Mouse (Mus musculus) fat pad, adult 2 months (tissue): ENCODE data around the gene Defb41.
"Not testable (repeated sequence)": the region's sequence is repeated elsewhere in the genome, so short reads cannot be mapped to it uniquely, and the experiment has no call there.

Experiments used
- DNase-seq: peaks from one replicate; pipeline ENCODE4 v3.0.0-alpha.2; 2011; ENCODE audit warnings: low read depth, low spot score; ENCODE audit errors: extremely low read depth

Defb41 gene

GRCm38 (mm10) chr1:18265038-18265437 is at the start of gene Defb41:
TSS of gene Defb41 (minus strand) at chr1:18265138.
- DNase-seq: no peak

DNA sequence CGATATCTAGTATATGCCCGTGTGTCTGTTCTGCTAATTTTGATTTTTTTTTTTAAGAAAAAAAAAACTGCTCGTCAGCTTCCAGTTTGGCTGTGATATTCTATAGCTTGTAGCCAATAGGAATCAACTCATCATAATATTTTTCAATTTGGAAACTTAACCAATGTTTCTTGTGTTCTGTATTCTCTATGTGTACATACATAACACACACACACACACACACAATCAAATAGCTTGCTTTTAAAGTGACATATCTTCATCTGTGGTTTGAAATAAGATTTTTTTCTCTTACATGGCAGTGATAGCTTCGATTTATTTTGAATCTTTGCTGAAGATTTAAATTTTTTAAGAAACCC is 43.5 kb upstream of the Defb41 start:
- no peak for DNase-seq

- DNase-seq: no peak
Observed at GRCm38 (mm10) chr1:18307545-18308473, 42.9 kb upstream of the Defb41 start.

DNA sequence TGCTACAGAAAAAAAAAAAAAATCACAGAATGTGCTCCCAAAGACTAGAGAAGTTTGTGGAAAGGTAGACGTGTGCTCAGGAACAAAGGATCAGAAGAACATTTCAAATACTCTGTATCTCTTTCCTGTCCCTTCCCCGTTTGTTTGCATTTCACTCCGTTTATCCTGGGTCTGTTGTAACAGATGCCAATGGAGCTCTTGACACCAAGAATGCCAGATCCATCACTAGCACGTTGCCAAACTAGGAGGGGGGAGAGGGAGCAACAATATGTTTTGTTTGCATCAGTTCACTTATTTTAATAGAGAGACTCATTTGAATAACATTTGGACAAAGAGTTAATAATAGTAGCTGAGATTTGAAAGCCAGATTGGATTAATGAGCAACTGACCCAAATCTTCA is 27.6 kb upstream of the Defb41 start:
- no peak for DNase-seq

- no peak for DNase-seq
Observed at GRCm38 (mm10) chr1:18288860-18289259, 23.9 kb upstream of the Defb41 start.

GRCm38 (mm10) chr1:18287371-18287770 is 22.4 kb upstream of the Defb41 start:
- no peak for DNase-seq

DNA sequence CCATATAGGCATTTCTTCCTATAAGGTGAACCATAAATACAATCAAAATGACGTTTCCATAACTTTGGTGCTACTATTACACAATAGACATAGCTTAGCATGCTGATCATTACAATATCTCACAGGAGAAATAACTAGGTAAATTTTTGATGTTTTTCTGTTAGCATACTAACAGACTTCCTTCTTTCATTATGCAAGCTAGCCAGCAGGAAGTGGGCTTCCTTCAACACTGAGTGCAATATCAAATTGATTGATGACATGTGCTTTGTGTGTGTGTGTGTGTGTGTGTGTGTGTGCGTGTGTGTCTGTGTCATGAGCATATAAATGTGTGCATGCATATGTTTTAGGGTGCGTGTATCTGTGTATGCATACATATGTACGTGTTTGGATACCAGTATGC is 6.2 kb upstream of the Defb41 start:
- no peak for DNase-seq

DNA sequence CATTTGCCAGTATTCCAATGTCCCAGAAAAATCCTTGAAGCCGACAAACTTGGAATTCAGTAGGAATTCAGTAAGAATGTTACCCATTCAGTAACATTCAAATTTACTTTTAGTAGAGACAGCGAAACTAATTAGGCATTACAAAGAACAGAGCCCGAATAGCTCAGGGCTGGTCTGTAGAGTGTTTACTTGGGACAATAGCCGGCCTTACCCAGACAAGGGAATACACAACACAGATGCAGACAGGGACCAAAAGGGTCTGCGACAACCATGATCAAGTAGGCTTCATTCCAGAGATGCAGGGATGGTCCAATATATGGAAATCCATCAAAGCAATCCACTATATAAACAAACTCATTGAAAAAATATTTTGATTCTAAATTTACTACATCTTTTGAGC is 3.9 kb upstream of the Defb41 start:
- no peak for DNase-seq

DNA sequence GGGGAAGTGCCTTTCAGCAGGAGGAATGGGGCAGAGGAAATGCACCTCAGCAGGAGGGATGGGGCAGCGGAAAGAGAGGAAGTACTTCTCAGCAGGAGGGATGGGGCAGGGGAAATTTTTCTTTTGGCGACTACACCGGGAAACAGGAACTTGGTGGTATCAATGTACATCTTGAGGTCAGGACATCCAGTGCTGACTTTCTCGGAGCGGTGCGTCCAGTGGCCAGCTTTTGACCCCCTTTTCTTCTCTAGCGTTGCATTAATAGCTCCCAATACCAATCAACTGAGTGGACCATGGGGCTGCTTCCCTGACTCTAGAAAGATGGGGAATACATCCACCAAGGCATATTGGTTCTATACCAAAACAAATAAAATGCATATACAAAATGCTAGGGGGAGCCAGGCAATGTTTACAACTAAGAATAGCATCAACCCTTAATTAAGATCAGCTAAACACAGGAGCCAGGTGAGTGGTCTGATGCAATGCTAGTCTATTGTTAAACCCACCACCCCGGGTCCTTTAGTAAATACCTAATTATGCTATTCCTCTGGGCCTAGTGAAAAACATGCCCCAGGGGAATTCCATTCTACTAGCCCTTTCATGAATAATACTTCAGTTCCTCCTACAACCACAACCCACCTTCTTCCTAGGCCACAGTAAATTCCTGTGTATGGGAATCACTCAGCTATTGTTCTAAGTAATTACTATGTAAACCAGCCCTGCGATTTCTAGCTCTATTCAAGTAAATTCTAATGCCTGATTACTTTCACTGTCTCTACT is 18.9 kb downstream of the Defb41 start:
- not testable (repeated sequence) for DNase-seq

DNA sequence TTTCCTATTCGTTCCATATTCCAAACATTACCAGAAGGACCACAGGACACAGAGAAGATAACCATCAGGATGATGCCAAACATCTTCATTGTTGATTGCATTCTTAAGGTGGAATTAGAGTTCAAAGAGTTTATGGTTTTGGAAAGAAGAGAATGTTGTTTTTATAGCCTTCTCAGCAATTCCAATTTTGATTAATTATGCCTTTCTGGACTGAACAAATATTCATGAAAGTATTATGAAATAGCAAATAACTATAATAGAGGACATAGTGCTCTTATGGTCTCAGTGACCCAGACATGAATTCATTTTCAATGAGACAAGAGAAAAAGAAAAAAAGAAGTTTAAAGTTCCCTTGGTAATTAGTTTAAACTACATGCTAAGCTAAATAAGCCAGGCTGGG is 27.6 kb downstream of the Defb41 start, which contains the start of gene Defb18:
Gene Defb18 (minus strand): TSS at position 101 of the 400 bp plus-strand sequence.
- no peak for DNase-seq

DNA sequence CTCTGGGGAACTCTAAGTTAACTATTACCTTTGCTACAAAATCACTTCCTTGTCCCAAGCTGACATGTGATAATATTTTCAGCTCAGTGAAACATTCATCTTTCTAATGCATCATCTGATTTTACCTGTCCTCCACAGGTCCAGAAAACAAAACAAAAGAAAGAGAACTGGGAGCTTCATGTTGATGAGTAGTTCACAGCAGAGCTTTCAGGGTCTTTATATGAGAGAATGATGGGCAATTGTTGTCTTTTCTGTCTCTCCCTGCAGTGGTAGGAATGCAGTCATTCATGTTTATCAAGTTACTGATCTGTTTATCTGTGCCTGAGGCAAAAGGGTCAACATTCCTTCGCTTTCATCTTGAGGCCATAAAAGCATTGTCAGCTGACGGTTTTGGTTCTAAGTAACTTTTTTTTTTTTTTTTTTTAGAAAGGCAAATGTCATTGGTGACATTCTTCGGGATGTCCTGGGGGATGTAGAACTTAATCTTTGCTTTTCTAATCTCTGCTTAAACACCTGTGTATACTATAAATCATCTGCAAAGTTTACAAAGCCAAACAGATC is 41.5 kb downstream of the Defb41 start:
- DNase-seq: no peak
